Mouse (Mus musculus): Measurements from ENCODE around the gene Mark4.

DNA sequence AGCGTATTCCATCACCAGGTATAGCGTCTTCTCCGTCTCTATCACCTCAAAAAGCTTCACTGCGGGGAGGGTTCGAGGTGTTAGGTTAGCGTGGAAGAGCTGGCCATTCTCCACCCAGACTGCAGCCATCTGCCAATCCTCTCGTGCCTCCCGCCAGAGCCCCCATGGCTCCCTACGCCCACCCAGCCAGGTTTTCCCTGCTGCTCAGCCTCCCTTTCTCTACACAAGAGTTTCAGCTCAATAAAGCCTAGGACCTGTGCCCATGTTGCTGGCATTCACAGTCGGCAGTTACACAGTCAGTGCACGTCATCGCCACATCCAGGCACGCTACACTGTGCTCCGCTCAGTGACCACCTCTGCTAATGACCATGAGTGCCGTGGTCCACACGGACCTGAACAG is 10.9 kb downstream of the Mark4 start:
- TF ChIP-seq CTCF (IDR thresholded peaks at IDR 0.05; ENCODE audit: borderline replicate concordance, control insufficient read depth, extremely low read depth, insufficient read depth, low read length, poor library complexity) (no peak), POLR2A (IDR thresholded peaks at IDR 0.05; ENCODE audit: control insufficient read depth, extremely low read depth, insufficient read depth, low read length, poor library complexity) (no peak)
